Mouse (Mus musculus) midbrain, embryonic 10.5 days (tissue): ENCODE data around the gene Cbl. TPM values are rescaled to one million over a fixed set of nuclear protein-coding genes. Genes with fewer than 3 reads are reported as not detected.

Source experiments
- DNase-seq: peaks from one replicate; pipeline ENCODE4 v3.0.0-alpha.2; 2017; ENCODE audit warnings: low spot score
- H3K27ac ChIP-seq: fragments of 300-500 bp; sonication (generic); replicated peaks from 2 replicates; pipeline ENCODE4 v1.5.1; 2016; ENCODE audit warnings: mild to moderate bottlenecking
- H3K27me3 ChIP-seq: fragments of 300-500 bp; sonication (generic); 2 replicates; pipeline ENCODE4 v1.6.1; 2016; ENCODE audit warnings: low read depth, mild to moderate bottlenecking; ENCODE audit not compliant: poor library complexity, severe bottlenecking
- H3K36me3 ChIP-seq: fragments of 300-500 bp; sonication (generic); 2 replicates; pipeline ENCODE4 v1.6.1; 2016; ENCODE audit warnings: mild to moderate bottlenecking, moderate library complexity
- H3K4me1 ChIP-seq: fragments of 300-500 bp; sonication (generic); 2 replicates; pipeline ENCODE4 v1.6.1; 2016
- H3K4me3 ChIP-seq: fragments of 300-500 bp; sonication (generic); 2 replicates; pipeline ENCODE4 v1.5.1; 2016; ENCODE audit warnings: mild to moderate bottlenecking, moderate library complexity
- H3K9me3 ChIP-seq: fragments of 300-500 bp; sonication (generic); replicated peaks from 2 replicates; pipeline ENCODE4 v1.6.1; 2016; ENCODE audit warnings: mild to moderate bottlenecking
- WGBS: fragments of 180-500 bp; shearing (Covaris S2); methylation state at CpG from one replicate; pipeline ENCODE4 v1.1.7; 2016; 5-methylcytosine and 5-hydroxymethylcytosine counted together
- polyA plus RNA-seq: library from polyadenylated mRNA; unstranded; fragments of >200 nt; fragmentation: Nextera tagmentation; extraction: Ambion mirVana; gene quantifications from 2 replicates; pipeline ENCODE4 v1.2.1, GENCODE M21; 2016

Cbl gene
- polyA plus RNA-seq, 1 experiment from 2014 or later = 21.7 TPM

DNA sequence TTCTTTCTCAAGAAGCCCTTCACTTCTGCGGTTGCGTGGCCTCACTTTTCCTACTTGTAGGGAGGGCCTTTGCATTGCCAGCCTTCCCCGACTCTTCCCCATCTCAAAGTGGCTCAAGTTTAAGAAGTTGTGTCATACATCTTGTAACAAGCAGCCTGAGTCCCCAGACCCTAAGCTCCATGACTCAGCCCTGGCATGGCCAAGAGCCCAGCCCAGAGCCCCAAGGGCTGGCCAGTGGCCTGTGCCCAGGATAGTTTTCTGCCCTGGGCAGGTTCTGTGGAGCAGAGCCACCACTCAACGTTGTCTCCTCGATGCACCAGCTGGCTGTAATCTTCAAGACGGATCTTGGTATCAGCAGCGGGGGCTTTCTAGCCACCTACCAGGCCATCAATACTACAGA lies 129.0 kb downstream of the Cbl start:
- H3K9me3 ChIP-seq = no peaks in the 10 kb centered on the region
- H3K36me3 ChIP-seq = peaks cover 62% of the 10 kb centered on the region
- DNase-seq = no peak
- H3K4me1 ChIP-seq = peaks cover 61% of the 10 kb centered on the region
- no peak overlapping the region for H3K4me3 ChIP-seq
- no peaks in the 10 kb centered on the region for H3K27me3 ChIP-seq
- 92% methylated on average over 7 of the region's 7 CpGs for WGBS
- no peak overlapping the region for H3K27ac ChIP-seq

- 37% methylated on average over 9 of the region's 9 CpGs for WGBS
- no peak for DNase-seq
- 0 out of 2 replicates have a peak within 1 kb of the TSS, but pooled peaks have one; percentile 24 for H3K4me3 ChIP-seq
- no peaks in the 10 kb centered on the region for H3K27me3 ChIP-seq
- peak within 1 kb of the TSS; percentile 49; the same call in 1 of the 2 replicates for H3K27ac ChIP-seq
- H3K9me3 ChIP-seq = no peaks in the 10 kb centered on the region
- peaks cover 32% of the 10 kb centered on the region for H3K36me3 ChIP-seq
- H3K4me1 ChIP-seq = peaks cover 39% of the 10 kb centered on the region
Observed at GRCm38 (mm10) chr9:44101490-44101889, 132.4 kb downstream of the Cbl start, which contains the start of gene Mfrp. Gene Mfrp (plus strand): TSS chr9:44101729.

GRCm38 (mm10) chr9:44096536-44096935 lies 137.3 kb downstream of the Cbl start:
- 21% methylated on average over 9 of the region's 9 CpGs for WGBS
- peak; percentile 76 for DNase-seq
- peaks cover 38% of the 10 kb centered on the region for H3K4me1 ChIP-seq
- H3K27me3 ChIP-seq = no peaks in the 10 kb centered on the region; the same call in 1 of the 2 replicates
- H3K36me3 ChIP-seq = peaks cover 23% of the 10 kb centered on the region
- 0 out of 2 replicates have a peak overlapping the region, but pooled peaks have one; percentile 16 for H3K4me3 ChIP-seq
- H3K9me3 ChIP-seq = no peaks in the 10 kb centered on the region
- H3K27ac ChIP-seq = peak overlapping the region; percentile 71

- Histone ChIP-seq H3K4me3 (no peak overlapping the region), H3K27ac (no peak overlapping the region), H3K27me3 (no peaks in the 10 kb centered on the region; the same call in 1 of the 2 replicates), H3K9me3 (no peaks in the 10 kb centered on the region), H3K36me3 (peaks cover 28% of the 10 kb centered on the region), H3K4me1 (peaks cover 32% of the 10 kb centered on the region)
- DNase-seq = no peak
- 93% methylated on average over 9 of the region's 9 CpGs for WGBS
Observed at GRCm38 (mm10) chr9:44095781-44096180, 138.1 kb downstream of the Cbl start.

- H3K4me1 ChIP-seq = peaks cover 32% of the 10 kb centered on the region
- no peak for DNase-seq
- H3K27me3 ChIP-seq = peaks cover 5% of the 10 kb centered on the region
- peaks cover 31% of the 10 kb centered on the region for H3K36me3 ChIP-seq
- H3K9me3 ChIP-seq = no peaks in the 10 kb centered on the region
- 86% methylated on average over 3 of the region's 3 CpGs for WGBS
- H3K4me3 ChIP-seq = no peak overlapping the region
- no peak overlapping the region for H3K27ac ChIP-seq
Observed at GRCm38 (mm10) chr9:44094737-44095136, 139.1 kb downstream of the Cbl start.

DNA sequence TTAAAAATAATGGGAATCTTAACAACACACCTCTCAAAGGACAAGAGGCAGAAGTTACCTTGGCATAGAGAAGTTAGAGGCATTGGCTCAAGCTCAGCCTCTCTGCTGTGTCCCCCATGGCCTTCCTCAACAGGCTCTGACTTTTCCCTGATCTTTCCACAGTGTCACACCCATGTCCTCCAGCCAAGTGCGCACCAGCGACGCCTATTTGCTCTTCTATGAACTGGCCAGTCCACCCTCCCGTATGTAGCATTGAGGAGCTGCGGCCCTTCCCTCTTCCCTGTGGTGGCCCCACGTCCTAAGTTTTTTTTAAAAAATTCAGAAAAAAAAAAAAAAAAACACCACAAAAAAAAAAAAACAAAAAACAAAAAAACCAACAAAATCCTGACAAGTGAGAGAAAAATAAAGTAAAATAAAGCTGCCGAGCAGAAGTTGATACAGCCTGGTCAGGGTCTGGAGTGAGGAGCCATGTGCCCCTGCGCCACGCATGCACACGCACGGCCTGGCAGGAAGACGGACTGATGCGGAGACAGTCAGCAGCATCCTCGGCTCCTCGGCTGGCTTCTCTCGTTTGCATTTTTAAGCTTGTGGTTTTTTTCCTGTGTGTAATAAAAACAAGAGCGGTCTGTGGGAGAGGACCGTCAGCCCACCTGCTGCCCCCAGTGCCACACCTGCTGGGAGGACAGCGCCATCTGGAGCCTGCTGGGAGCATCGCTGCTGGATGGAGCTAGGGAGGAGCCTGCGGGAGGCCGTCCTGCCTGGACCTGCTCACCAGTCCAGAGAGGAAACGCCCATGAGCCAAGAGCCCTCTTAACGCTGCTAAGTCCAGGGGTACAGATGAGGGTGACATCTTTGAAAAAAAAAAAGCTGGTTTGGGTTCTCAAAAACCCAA lies 140.0 kb downstream of the Cbl start:
- no peak overlapping the region for H3K27ac ChIP-seq
- DNase-seq = peak; percentile 73
- peaks cover 31% of the 10 kb centered on the region for H3K36me3 ChIP-seq
- 37% methylated on average over 24 of the region's 24 CpGs for WGBS
- H3K4me3 ChIP-seq = peak overlapping the region; percentile 9; the same call in 1 of the 2 replicates
- H3K4me1 ChIP-seq = peaks cover 32% of the 10 kb centered on the region
- peaks cover 14% of the 10 kb centered on the region for H3K27me3 ChIP-seq
- H3K9me3 ChIP-seq = no peaks in the 10 kb centered on the region

Other genes with a start within 250 kb of the Cbl start
- gene Thy1, start 190.7 kb downstream of the Cbl start, polyA plus RNA-seq = not detected in 2 replicates
- 11.3 and 16.5 TPM in 2 replicates for gene Usp2, start 167.0 kb downstream of the Cbl start, polyA plus RNA-seq
- gene Mfrp, start 132.3 kb downstream of the Cbl start, polyA plus RNA-seq = 0.07 and 0.17 TPM in 2 replicates
- 0.29 and 0.93 TPM in 2 replicates for gene C1qtnf5, start 126.8 kb downstream of the Cbl start, polyA plus RNA-seq
- 0.35 and 0.63 TPM in 2 replicates for gene Gm49380, start 120.5 kb downstream of the Cbl start, polyA plus RNA-seq
- 81.3 and 81.5 TPM in 2 replicates for gene Rnf26, start 120.5 kb downstream of the Cbl start, polyA plus RNA-seq
- gene Mcam, start 99.6 kb downstream of the Cbl start, polyA plus RNA-seq = 12.0 and 13.7 TPM in 2 replicates
- gene Ccdc153, start 6.6 kb upstream of the Cbl start, polyA plus RNA-seq = not detected in 2 replicates
- gene Pdzd3, start 17.4 kb upstream of the Cbl start, polyA plus RNA-seq = 0.06 TPM in 1 of 2 replicates, not detected in the other
- gene Nlrx1, start 34.5 kb upstream of the Cbl start, polyA plus RNA-seq = 2.6 and 2.9 TPM in 2 replicates
- 6.4 and 8.6 TPM in 2 replicates for gene Abcg4, start 54.6 kb upstream of the Cbl start, polyA plus RNA-seq
- 29.4 and 35.8 TPM in 2 replicates for gene Hinfp, start 71.6 kb upstream of the Cbl start, polyA plus RNA-seq
- 8.6 and 10.8 TPM in 2 replicates for gene C2cd2l, start 86.2 kb upstream of the Cbl start, polyA plus RNA-seq
- 45.6 and 47.5 TPM in 2 replicates for gene Dpagt1, start 92.0 kb upstream of the Cbl start, polyA plus RNA-seq
- 531 and 532 TPM in 2 replicates for gene H2afx, start 100.6 kb upstream of the Cbl start, polyA plus RNA-seq
- 168 and 189 TPM in 2 replicates for gene Hmbs, start 110.2 kb upstream of the Cbl start, polyA plus RNA-seq
- 33.6 and 35.9 TPM in 2 replicates for gene Vps11, start 127.6 kb upstream of the Cbl start, polyA plus RNA-seq
- gene Hyou1, start 145.4 kb upstream of the Cbl start, polyA plus RNA-seq = 40.2 and 42.1 TPM in 2 replicates
- 17.2 and 20.5 TPM in 2 replicates for gene Slc37a4, start 162.8 kb upstream of the Cbl start, polyA plus RNA-seq
- 1,926 and 2,208 TPM in 2 replicates for gene Rps25, start 173.1 kb upstream of the Cbl start, polyA plus RNA-seq
- gene Trappc4, start 173.6 kb upstream of the Cbl start, polyA plus RNA-seq = 216 and 244 TPM in 2 replicates
- 25.4 and 29.9 TPM in 2 replicates for gene Ccdc84, start 184.5 kb upstream of the Cbl start, polyA plus RNA-seq
- not detected in 2 replicates for gene Foxr1, start 207.1 kb upstream of the Cbl start, polyA plus RNA-seq
- not detected in 2 replicates for gene Upk2, start 220.9 kb upstream of the Cbl start, polyA plus RNA-seq
- 3.9 and 4.7 TPM in 2 replicates for gene Bcl9l, start 248.8 kb upstream of the Cbl start, polyA plus RNA-seq